Mouse (Mus musculus) neural tube, embryonic 13.5 days (tissue): ENCODE measurements around the gene Rbm20. TPM values are rescaled to one million over a fixed set of nuclear protein-coding genes. Genes with fewer than 3 reads are reported as not detected.

Experiments
- ATAC-seq: fragments of 200-750 bp; cut with Nextera tagmentation; 2 replicates; pipeline ENCODE4 v1.8.0; 2017; ENCODE audit warnings: low read depth, mild to moderate bottlenecking, moderate TSS enrichment, moderate library complexity
- H3K27ac ChIP-seq: fragments of 300-500 bp; sonication (generic); replicated peaks from 2 replicates; pipeline ENCODE4 v1.5.1; 2015; ENCODE audit warnings: moderate library complexity, mild to moderate bottlenecking, inconsistent platforms
- H3K27me3 ChIP-seq: fragments of 300-500 bp; sonication (generic); 2 replicates; pipeline ENCODE4 v1.6.1; 2015; ENCODE audit warnings: mild to moderate bottlenecking, inconsistent platforms
- H3K36me3 ChIP-seq: fragments of 300-500 bp; sonication (generic); 2 replicates; pipeline ENCODE4 v1.6.1; 2015; ENCODE audit warnings: mild to moderate bottlenecking, inconsistent platforms
- H3K4me1 ChIP-seq: fragments of 300-500 bp; sonication (generic); replicated peaks from 2 replicates; pipeline ENCODE4 v1.6.1; 2015; ENCODE audit warnings: inconsistent platforms
- H3K4me2 ChIP-seq: fragments of 300-500 bp; sonication (generic); 2 replicates; pipeline ENCODE4 v1.6.1; 2015; ENCODE audit warnings: inconsistent platforms, mild to moderate bottlenecking, moderate library complexity
- H3K4me3 ChIP-seq: fragments of 300-500 bp; sonication (generic); 2 replicates; pipeline ENCODE4 v1.5.1; 2015; ENCODE audit warnings: mild to moderate bottlenecking, inconsistent platforms
- H3K9ac ChIP-seq: fragments of 300-500 bp; sonication (generic); 2 replicates; pipeline ENCODE4 v1.6.1; 2015; ENCODE audit warnings: moderate library complexity, mild to moderate bottlenecking, inconsistent platforms
- H3K9me3 ChIP-seq: fragments of 300-500 bp; sonication (generic); 2 replicates; pipeline ENCODE4 v1.6.1; 2016; ENCODE audit warnings: inconsistent platforms
- WGBS: fragments of 180-500 bp; shearing (Covaris S2); methylation state at CpG from one replicate; pipeline ENCODE4 v1.1.7; 2015; 5-methylcytosine and 5-hydroxymethylcytosine counted together
- polyA plus RNA-seq: library from polyadenylated mRNA; unstranded; fragments of >200 nt; fragmentation: Nextera tagmentation; extraction: Ambion mirVana; gene quantifications from 2 replicates; pipeline ENCODE4 v1.2.1, GENCODE M21; 2015

Gene Rbm20
- polyA plus RNA-seq, 1 experiment from 2014 or later = 0.47 TPM

DNA sequence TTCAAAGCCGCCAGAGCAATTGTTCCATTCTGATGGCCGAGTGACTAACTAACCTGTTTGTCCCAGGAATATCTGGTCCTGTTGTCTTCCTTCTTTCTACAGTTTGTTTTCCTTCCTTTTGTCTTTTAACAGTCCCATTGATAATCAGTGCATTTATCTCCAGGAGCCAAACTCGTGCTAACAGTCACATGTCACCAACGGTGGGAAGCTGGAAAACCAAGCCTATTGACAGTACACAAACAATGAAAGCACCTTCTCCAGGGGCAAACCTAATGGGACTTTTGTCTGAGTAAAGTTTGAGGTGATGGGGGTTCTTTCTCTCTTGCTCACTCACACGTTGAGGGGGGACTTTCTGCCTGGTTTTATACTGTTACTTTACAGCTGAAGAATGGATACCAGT lies 213.2 kb downstream of the Rbm20 start:
- ATAC-seq = no peak

DNA sequence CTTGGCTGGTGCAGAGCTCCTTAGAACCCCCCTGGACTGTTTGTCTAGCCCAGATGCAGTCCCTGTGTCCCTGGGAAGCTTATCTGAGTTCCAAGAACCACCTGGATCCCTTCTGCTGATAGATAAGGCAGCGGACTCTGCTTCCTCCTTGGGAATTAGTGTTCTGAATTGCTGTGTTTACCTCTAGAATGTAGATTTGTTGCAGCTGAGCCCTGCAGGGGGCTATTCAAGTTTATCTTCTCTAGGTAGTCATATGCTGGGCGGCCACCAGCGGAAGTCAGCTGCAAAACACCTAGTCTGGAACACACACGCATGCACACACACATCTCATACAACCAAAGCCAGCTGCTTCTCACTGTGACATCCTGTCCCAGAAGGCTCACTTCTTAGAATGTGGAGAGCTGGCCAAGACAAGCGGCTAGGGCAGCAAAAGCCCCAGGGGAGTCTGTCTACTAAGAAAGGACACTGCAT lies 213.7 kb downstream of the Rbm20 start:
- no peak overlapping the region for H3K27ac ChIP-seq
- peaks cover 13% of the 10 kb centered on the region; the same call in 1 of the 2 replicates for H3K4me1 ChIP-seq
- 72% methylated on average over 5 of the region's 5 CpGs for WGBS
- H3K9ac ChIP-seq = no peak overlapping the region
- H3K9me3 ChIP-seq = no peaks in the 10 kb centered on the region
- no peak overlapping the region for H3K4me2 ChIP-seq
- H3K27me3 ChIP-seq = no peaks in the 10 kb centered on the region
- ATAC-seq = no peak
- H3K36me3 ChIP-seq = no peaks in the 10 kb centered on the region
- no peak overlapping the region for H3K4me3 ChIP-seq

More for the DNA sequence above, 213.2 kb downstream of the Rbm20 start:
- Histone ChIP-seq H3K27me3 (no peaks in the 10 kb centered on the region), H3K36me3 (no peaks in the 10 kb centered on the region), H3K4me3 (no peak overlapping the region), H3K4me1 (peaks cover 13% of the 10 kb centered on the region; the same call in 1 of the 2 replicates), H3K27ac (no peak overlapping the region), H3K9ac (no peak overlapping the region), H3K4me2 (no peak overlapping the region), H3K9me3 (no peaks in the 10 kb centered on the region)
- WGBS = 59% methylated on average over 5 of the region's 5 CpGs

DNA sequence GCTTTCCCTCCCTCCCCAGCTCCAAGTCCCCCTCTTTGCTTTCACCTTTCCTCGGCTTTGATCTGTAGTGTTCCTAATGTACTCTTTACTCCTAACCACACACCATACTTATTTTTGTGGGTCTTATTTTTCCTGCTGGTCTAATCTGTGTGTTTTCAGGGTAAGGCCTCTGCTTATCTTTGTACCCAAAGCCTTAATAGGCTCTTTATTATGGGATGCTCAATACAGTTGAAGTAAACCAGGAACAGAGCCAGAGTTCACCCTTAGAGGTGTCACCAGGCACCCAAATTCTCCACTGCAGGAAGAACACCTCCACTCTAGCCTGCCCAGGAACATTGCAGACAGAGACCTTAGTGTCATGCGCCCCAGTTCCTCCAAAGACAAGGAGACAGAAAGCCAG lies 214.5 kb downstream of the Rbm20 start:
- no peak for ATAC-seq
- no peak overlapping the region for H3K4me3 ChIP-seq
- no peaks in the 10 kb centered on the region for H3K36me3 ChIP-seq
- H3K9me3 ChIP-seq = no peaks in the 10 kb centered on the region
- H3K4me2 ChIP-seq = no peak overlapping the region
- no peak overlapping the region for H3K9ac ChIP-seq
- H3K27ac ChIP-seq = peak overlapping the region; percentile 28; the same call in 1 of the 2 replicates
- no peaks in the 10 kb centered on the region for H3K27me3 ChIP-seq
- 87% methylated on average over 2 of the region's 2 CpGs for WGBS
- peaks cover 13% of the 10 kb centered on the region; the same call in 1 of the 2 replicates for H3K4me1 ChIP-seq

DNA sequence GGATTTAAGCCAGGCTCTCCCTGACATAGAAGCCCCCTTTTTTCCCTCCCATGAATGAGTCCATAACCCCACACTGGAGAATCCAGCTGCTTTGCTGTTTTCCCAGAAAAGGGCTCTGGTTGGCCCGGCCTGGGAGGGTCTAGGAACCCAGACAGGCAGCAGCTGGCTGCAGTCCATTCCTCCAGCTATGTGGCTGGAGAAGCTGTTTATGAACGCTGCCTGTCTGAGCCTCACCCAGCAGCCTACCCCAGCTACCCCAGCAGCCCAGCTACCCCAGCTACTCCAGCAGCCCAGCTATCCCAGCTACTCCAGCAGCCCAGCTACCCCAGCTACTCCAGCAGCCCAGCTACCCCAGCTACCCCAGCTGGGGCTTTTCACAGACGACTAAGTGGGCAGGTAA lies 215.0 kb downstream of the Rbm20 start, which contains the start of gene Pdcd4:
Gene Pdcd4, plus strand, starts transcription at position 171 of the 400 bp plus-strand sequence.
- H3K27me3 ChIP-seq = no peaks in the 10 kb centered on the region
- no peak within 1 kb of the TSS for H3K4me3 ChIP-seq
- ATAC-seq = no peak
- no peaks in the 10 kb centered on the region for H3K9me3 ChIP-seq
- no peak within 1 kb of the TSS for H3K4me2 ChIP-seq
- WGBS = 46% methylated on average over 3 of the region's 3 CpGs
- peak within 1 kb of the TSS; percentile 28; the same call in 1 of the 2 replicates for H3K27ac ChIP-seq
- peaks cover 13% of the 10 kb centered on the region; the same call in 1 of the 2 replicates for H3K4me1 ChIP-seq
- H3K36me3 ChIP-seq = no peaks in the 10 kb centered on the region
- no peak within 1 kb of the TSS for H3K9ac ChIP-seq

DNA sequence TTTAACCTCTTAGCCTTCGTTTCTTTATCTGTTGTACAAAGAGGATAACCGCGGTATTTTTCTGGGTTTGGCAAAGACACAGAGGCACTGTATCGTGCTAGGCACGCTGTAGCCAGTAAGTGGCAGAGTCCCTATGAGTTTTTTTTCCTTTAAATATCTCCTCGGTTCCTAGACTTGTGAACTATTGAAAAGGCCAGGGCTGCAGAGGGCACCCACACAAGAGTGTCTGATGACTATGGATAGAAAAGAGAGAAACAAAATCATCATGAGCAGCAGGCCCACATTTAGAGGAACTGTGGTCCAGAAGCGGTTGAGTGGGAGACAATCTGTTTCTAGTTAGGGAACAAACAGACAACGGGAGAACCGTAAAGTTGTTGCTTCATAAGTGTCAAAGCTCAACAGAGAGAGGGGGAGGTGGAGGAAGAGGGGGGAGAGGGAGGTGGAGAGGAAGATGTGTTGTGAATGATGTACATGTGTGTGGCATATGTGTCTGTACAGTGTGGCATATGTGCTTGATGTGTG lies 215.8 kb downstream of the Rbm20 start:
- no peaks in the 10 kb centered on the region for H3K9me3 ChIP-seq
- H3K36me3 ChIP-seq = no peaks in the 10 kb centered on the region
- H3K27ac ChIP-seq = no peak overlapping the region
- no peak overlapping the region for H3K4me2 ChIP-seq
- H3K4me1 ChIP-seq = peaks cover 13% of the 10 kb centered on the region; the same call in 1 of the 2 replicates
- H3K4me3 ChIP-seq = no peak overlapping the region
- ATAC-seq = no peak
- no peak overlapping the region for H3K9ac ChIP-seq
- H3K27me3 ChIP-seq = no peaks in the 10 kb centered on the region; the same call in 1 of the 2 replicates
- 79% methylated on average over 9 of the region's 9 CpGs for WGBS

DNA sequence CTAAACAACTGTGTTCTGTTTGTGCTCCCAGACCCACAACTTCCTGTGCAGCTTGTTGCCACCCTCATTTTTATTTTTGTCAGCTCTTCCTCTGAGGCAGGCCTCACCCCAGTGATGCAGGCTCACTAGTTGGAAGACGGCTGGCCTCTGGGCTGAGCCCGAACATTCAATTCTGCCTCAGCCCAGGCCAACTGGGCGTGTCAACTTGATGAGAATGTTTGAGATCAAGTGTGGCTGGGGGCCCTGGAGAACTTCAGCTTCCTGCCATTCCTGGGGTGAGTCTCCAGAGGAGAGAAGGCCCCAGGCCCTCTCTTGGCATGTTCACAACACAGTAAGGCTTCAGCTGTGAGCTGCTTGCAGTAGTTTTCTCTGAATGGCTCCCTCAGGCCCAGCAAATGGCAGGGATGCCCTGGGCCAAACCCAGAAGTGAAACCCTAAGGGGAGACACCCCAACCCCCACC lies 216.6 kb downstream of the Rbm20 start:
- ATAC-seq = no peak
- H3K9ac ChIP-seq = no peak overlapping the region
- peaks cover 13% of the 10 kb centered on the region; the same call in 1 of the 2 replicates for H3K4me1 ChIP-seq
- H3K36me3 ChIP-seq = no peaks in the 10 kb centered on the region
- H3K27ac ChIP-seq = no peak overlapping the region
- WGBS = 83% methylated on average over 3 of the region's 3 CpGs
- no peak overlapping the region for H3K4me2 ChIP-seq
- H3K27me3 ChIP-seq = no peaks in the 10 kb centered on the region; the same call in 1 of the 2 replicates
- no peaks in the 10 kb centered on the region for H3K9me3 ChIP-seq
- H3K4me3 ChIP-seq = no peak overlapping the region

DNA sequence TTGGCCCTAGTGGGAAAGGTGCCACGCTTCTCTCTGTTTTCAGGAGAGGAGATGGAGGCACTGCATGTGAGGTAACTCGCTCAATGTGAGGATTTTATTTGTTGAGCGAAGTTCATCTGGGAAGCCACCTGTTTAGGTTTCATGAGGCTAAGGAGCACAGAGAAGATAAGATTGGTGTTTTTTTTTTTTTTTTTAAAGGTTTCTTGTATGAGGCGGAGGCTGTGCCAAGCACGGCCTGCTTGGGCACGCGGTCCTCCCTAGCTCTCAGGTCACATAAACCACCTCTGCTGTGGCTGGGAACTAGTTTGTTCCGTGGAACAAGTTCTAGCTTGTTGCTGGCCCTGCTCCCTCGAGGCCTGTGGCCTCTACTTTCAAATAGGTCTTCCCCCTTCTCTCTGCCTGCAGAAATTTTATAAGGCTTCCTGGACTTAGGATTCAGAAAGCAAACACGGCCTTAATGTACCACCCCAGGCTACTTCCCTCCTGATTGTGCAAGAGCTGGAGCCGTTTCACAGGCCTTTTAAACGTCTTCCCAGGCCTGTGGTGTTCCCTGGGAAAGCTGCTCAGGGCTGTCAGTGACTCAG lies 217.5 kb downstream of the Rbm20 start:
- Histone ChIP-seq H3K4me2 (no peak overlapping the region), H3K36me3 (no peaks in the 10 kb centered on the region), H3K9me3 (no peaks in the 10 kb centered on the region), H3K9ac (no peak overlapping the region), H3K4me3 (no peak overlapping the region), H3K27ac (no peak overlapping the region), H3K4me1 (peaks cover 13% of the 10 kb centered on the region; the same call in 1 of the 2 replicates), H3K27me3 (no peaks in the 10 kb centered on the region; the same call in 1 of the 2 replicates)
- ATAC-seq = no peak
- WGBS = 72% methylated on average over 12 of the region's 12 CpGs

DNA sequence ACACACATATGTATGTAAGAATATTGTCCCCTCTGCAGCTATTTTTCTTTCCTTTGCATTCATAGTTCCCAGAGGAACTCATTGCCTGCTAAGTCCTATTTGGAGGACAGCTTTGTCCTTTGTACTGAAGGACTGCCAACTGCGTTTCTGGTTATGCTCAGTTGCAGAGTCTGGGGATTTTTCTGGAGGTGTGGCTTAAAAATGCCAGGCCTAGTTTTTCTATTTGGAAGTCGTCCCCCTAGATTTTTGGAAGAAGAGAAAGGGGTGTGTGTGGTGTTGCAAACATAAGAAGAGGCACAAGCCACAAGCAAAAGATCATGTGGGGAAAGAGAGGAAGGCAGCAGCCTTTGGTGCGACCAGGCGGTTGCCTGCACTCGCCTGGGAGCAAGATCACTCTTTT lies 220.9 kb downstream of the Rbm20 start:
- H3K27ac ChIP-seq = no peak overlapping the region
- no peaks in the 10 kb centered on the region for H3K9me3 ChIP-seq
- no peak overlapping the region for H3K4me3 ChIP-seq
- no peak for ATAC-seq
- no peaks in the 10 kb centered on the region for H3K36me3 ChIP-seq
- H3K4me1 ChIP-seq = peaks cover 12% of the 10 kb centered on the region; the same call in 1 of the 2 replicates
- no peak overlapping the region for H3K9ac ChIP-seq
- H3K27me3 ChIP-seq = no peaks in the 10 kb centered on the region; the same call in 1 of the 2 replicates
- 83% methylated on average over 5 of the region's 5 CpGs for WGBS
- H3K4me2 ChIP-seq = no peak overlapping the region

DNA sequence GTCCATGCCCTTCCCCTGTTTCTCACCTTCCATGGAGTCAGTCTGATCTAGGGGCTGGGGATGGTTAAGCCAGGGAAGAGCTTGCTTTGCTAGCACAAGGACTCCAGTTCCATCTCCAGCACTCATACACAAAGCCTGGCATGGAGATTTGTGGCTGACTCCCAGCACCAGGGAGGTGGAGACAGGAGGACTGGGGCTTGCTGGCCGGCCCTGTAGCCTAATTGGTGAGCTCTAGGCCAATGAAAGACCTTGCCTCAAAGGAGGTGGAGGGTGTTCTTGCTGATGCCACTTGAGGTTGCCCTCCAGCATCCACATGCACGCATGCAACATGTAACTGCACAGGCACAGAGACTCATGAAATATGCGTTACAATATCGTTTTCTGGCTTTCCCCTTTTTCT lies 221.4 kb downstream of the Rbm20 start:
- H3K4me2 ChIP-seq = no peak overlapping the region
- H3K4me3 ChIP-seq = no peak overlapping the region
- H3K9ac ChIP-seq = no peak overlapping the region
- peaks cover 10% of the 10 kb centered on the region; the same call in 1 of the 2 replicates for H3K4me1 ChIP-seq
- no peaks in the 10 kb centered on the region for H3K36me3 ChIP-seq
- H3K27me3 ChIP-seq = no peaks in the 10 kb centered on the region; the same call in 1 of the 2 replicates
- no peaks in the 10 kb centered on the region for H3K9me3 ChIP-seq
- ATAC-seq = no peak
- 71% methylated on average over 4 of the region's 4 CpGs for WGBS
- no peak overlapping the region for H3K27ac ChIP-seq

DNA sequence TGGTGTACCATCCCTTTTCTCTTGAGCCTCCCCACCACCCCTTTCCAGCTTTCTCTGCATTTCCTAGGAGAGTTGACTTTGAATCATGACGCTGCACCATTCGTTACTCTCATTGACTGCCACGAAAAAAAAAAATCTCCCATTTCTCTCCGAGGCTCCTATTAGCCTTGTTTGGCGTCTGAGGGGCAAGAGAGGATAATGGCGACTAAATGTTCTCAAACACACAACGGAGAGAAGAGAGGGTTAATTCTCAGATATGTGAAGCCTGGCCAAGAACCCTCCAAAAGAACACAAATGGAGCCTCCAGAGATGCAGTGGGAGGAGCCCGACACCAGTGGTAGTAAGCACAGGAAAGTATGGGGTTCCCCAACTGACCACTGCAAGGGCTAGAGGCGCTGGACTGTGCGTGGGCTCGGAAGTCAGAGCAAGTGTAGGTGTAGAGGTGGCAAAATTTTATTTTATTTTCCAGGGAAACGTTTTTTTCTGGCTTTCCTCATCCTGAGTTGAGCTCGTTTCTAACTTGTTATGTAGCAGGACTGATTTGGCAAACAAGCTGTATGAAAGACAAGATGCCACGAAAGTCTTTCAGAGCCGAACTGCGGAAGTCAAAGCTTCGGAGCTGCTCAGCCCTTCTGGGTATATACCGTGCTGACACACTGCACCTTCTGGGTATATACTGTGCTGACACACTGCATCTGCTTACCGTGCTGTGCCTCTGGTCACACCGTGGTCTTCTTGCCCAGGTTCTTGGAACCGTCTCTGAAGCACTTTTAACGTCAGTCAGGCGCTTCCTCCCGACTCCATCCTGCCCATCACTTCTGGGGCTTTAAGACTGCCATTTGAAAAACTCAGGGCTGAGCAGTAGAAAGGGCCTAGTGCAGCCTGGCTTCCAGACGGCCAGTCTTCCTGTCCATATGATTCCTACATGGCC lies 222.1 kb downstream of the Rbm20 start:
- Histone ChIP-seq H3K4me3 (no peak overlapping the region), H3K27ac (no peak overlapping the region), H3K4me2 (no peak overlapping the region), H3K9me3 (no peaks in the 10 kb centered on the region), H3K27me3 (no peaks in the 10 kb centered on the region; the same call in 1 of the 2 replicates), H3K4me1 (peaks cover 7% of the 10 kb centered on the region; the same call in 1 of the 2 replicates), H3K9ac (no peak overlapping the region), H3K36me3 (no peaks in the 10 kb centered on the region)
- 85% methylated on average over 25 of the region's 25 CpGs for WGBS
- no peak for ATAC-seq

DNA sequence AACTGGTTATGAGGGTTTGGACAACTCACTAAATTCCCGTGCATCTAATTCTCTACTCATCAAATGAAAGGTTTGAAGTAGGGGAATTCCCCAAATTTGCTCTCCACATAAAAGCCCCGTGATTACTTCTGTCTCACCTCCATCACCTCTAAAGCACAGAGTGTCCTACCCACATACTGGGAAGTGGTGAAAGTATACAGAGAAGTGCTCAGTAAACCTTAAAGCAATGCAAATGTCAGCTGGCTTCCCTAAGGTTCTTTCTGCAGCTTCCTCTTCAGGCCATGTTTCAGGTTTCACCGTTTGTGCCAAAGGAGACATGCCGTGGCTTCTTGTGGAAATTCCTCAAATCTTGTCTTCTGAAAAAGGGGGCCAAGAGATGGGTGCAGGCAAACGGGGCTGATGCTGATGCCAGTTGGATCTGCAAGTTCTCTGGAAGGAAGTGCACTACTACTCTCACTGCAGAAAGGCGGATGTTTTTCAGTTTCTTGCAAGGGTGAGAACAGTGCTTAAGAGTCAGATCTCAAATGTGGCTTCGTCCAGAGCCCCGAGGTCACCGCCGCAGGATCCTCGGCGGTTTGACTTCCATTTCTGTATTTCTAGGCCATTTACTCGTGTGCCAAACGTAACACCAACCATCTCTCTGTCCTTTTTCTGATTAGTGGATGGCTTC lies 223.0 kb downstream of the Rbm20 start:
- peaks cover 15% of the 10 kb centered on the region for H3K4me1 ChIP-seq
- no peak for ATAC-seq
- H3K9me3 ChIP-seq = no peaks in the 10 kb centered on the region
- H3K4me2 ChIP-seq = no peak overlapping the region
- H3K9ac ChIP-seq = no peak overlapping the region
- H3K27me3 ChIP-seq = no peaks in the 10 kb centered on the region; the same call in 1 of the 2 replicates
- H3K36me3 ChIP-seq = no peaks in the 10 kb centered on the region
- H3K4me3 ChIP-seq = no peak overlapping the region
- H3K27ac ChIP-seq = no peak overlapping the region
- 89% methylated on average over 14 of the region's 14 CpGs for WGBS
